In genomic region chr14:18304165-18304564, GRCm38 (mm10) we compare ENCODE assay signal across 19 mouse cellular contexts. TPM values are rescaled to one million over a fixed set of nuclear protein-coding genes. Genes with fewer than 3 reads are reported as not detected.
DNase-seq lines count a peak whose midpoint lies in the region; ATAC-seq and TF ChIP-seq lines count a peak whose summit lies in the region.
"Had no signal": no experiment of that assay in that cellular context is flagged by ENCODE, and none has a peak within 500 bp of the region (broad histone marks: within the 10 kb centered on the region; RNA-seq: fewer than 3 reads in every experiment).

No protein-coding gene starts in this region.

- H3K27me3 ChIP-seq in embryonic facial prominence, embryonic 13.5 days, result no peaks in the 10 kb centered on the region
- H3K27me3 ChIP-seq in embryonic facial prominence, embryonic 10.5 days (replicated peaks; ENCODE audit: low read depth, poor library complexity, severe bottlenecking), result no peaks in the 10 kb centered on the region
- no peaks in the 10 kb centered on the region for H3K27me3 ChIP-seq in kidney, adult 2 months (replicated peaks; ENCODE audit: control insufficient read depth, insufficient read depth, low read length)
- no peaks in the 10 kb centered on the region for H3K27me3 ChIP-seq in Patski
- H3K27me3 ChIP-seq: forebrain, embryonic 15.5 days had no signal

- 84% methylated on average over 5 of the region's 5 CpGs for WGBS in embryonic facial prominence, embryonic 13.5 days
- WGBS in embryonic facial prominence, embryonic 10.5 days, result 95% methylated on average over 5 of the region's 5 CpGs
- WGBS in kidney, adult 2 months, result 58% methylated on average over 5 of the region's 5 CpGs

- DNase-seq in embryonic facial prominence, embryonic 10.5 days (ENCODE audit: low spot score), result no peak
- peak; percentile 33 for DNase-seq in kidney, adult 2 months
- no peak for DNase-seq in kidney, postnatal 25 days
- DNase-seq in layer of hippocampus, adult 2 months (ENCODE audit: low spot score in 2 of 2), result no peak
- DNase-seq in layer of hippocampus, adult 11-12 months (ENCODE audit: low spot score), result no peak
- no peak for DNase-seq in Patski (ENCODE audit: low read depth, low spot score)
- DNase-seq in thymus, postnatal 36 days, result no peak
- DNase-seq: adrenal gland, postnatal 25 days; cerebellum, adult 8-10 months; cerebellum, postnatal 36 days; gastrocnemius, postnatal 36 days; lung, adult 18-20 months; lung, postnatal 10 days; thymus, adult 2 months had no signal

- H3K36me3 ChIP-seq in embryonic facial prominence, embryonic 13.5 days, result peaks cover 11% of the 10 kb centered on the region; the same call in 1 of the 2 replicates
- peaks cover 31% of the 10 kb centered on the region for H3K36me3 ChIP-seq in embryonic facial prominence, embryonic 10.5 days (replicated peaks)
- no peaks in the 10 kb centered on the region for H3K36me3 ChIP-seq in kidney, adult 2 months (ENCODE audit: control insufficient read depth, insufficient read depth, low read length)
- H3K36me3 ChIP-seq: forebrain, embryonic 15.5 days had no signal

- in situ Hi-C loops in Patski (cut with MboI; ENCODE audit: low pct_unique_long_range_greater_than_20kb), result no loop called here

- 0 out of 2 replicates have a peak, but pooled peaks have one; percentile 26 for ATAC-seq in embryonic facial prominence, embryonic 13.5 days (ENCODE audit: insufficient number of reproducible peaks, insufficient read depth, low FRiP score, low TSS enrichment, low read depth)
- peak; percentile 47 for ATAC-seq in Patski
- ATAC-seq: forebrain, embryonic 15.5 days had no signal

- no peak overlapping the region for H3K27ac ChIP-seq in embryonic facial prominence, embryonic 13.5 days
- H3K27ac ChIP-seq in embryonic facial prominence, embryonic 10.5 days (replicated peaks), result no peak overlapping the region
- H3K27ac ChIP-seq in kidney, adult 2 months (ENCODE audit: insufficient read depth, low read depth, low read length), result no peak overlapping the region
- peak overlapping the region; percentile 79; the same call in 1 of the 2 replicates for H3K27ac ChIP-seq in layer of hippocampus, adult 2 months
- H3K27ac ChIP-seq: forebrain, embryonic 15.5 days; midbrain, embryonic 10.5 days; stomach, postnatal 0 days had no signal

- no peak for TF ChIP-seq POLR2A in kidney, adult 2 months (IDR thresholded peaks at IDR 0.05; ENCODE audit: low read depth, low read length)

- no peak overlapping the region for H3K4me3 ChIP-seq in embryonic facial prominence, embryonic 13.5 days
- H3K4me3 ChIP-seq in embryonic facial prominence, embryonic 10.5 days, result no peak overlapping the region
- H3K4me3 ChIP-seq in kidney, adult 2 months (ENCODE audit: insufficient read depth, low read depth, low read length), result no peak overlapping the region
- H3K4me3 ChIP-seq in layer of hippocampus, adult 2 months, result no peak overlapping the region
- H3K4me3 ChIP-seq: forebrain, embryonic 15.5 days; midbrain, embryonic 10.5 days had no signal

- peaks cover 4% of the 10 kb centered on the region; the same call in 1 of the 2 replicates for H3K4me1 ChIP-seq in embryonic facial prominence, embryonic 13.5 days
- no peaks in the 10 kb centered on the region for H3K4me1 ChIP-seq in embryonic facial prominence, embryonic 10.5 days
- H3K4me1 ChIP-seq in kidney, adult 2 months (ENCODE audit: control insufficient read depth, insufficient read depth, low read length), result peaks cover 15% of the 10 kb centered on the region
- H3K4me1 ChIP-seq: forebrain, embryonic 15.5 days; midbrain, embryonic 10.5 days had no signal

- H3K9ac ChIP-seq in embryonic facial prominence, embryonic 13.5 days, result no peak overlapping the region
- H3K9ac ChIP-seq: forebrain, embryonic 15.5 days had no signal

- CTCF ChIA-PET in Patski (lab: Charles Lee), result interaction anchor here (0.8 to 1.6 kb wide), 2 partner anchors 13 to 30 kb away, joined by 3 to 4 read pairs; no protein-coding TSS in a partner anchor

- H3K4me2 ChIP-seq in embryonic facial prominence, embryonic 13.5 days, result no peak overlapping the region
- H3K4me2 ChIP-seq: forebrain, embryonic 15.5 days; liver, embryonic 11.5 days had no signal

- no peak for TF ChIP-seq CTCF in kidney, adult 2 months (conservative IDR thresholded peaks at IDR 0.05; ENCODE audit: insufficient read depth, insufficient read length, low read depth, low read length)
- no peak for TF ChIP-seq CTCF in layer of hippocampus, adult 2 months (conservative IDR thresholded peaks at IDR 0.05)
- TF ChIP-seq CTCF in Patski (IDR thresholded peaks at IDR 0.05), result no peak

- no peaks in the 10 kb centered on the region for H3K9me3 ChIP-seq in embryonic facial prominence, embryonic 13.5 days
- no peaks in the 10 kb centered on the region for H3K9me3 ChIP-seq in embryonic facial prominence, embryonic 10.5 days
- H3K9me3 ChIP-seq: forebrain, embryonic 15.5 days; midbrain, embryonic 10.5 days had no signal

- POLR2A ChIA-PET in Patski (lab: Charles Lee), result no interaction called here

RNA-seq across cellular contexts. Expression of gene Ube2e1, which starts 27.5 kb away (rescaled TPM):
- polyA plus RNA-seq in embryonic facial prominence, embryonic 13.5 days (2015; fragmentation: Nextera tagmentation; extraction: Ambion mirVana), result 156 and 158 TPM in 2 replicates
- polyA plus RNA-seq in embryonic facial prominence, embryonic 10.5 days (2016; fragmentation: Nextera tagmentation; extraction: Ambion mirVana), result 163 and 165 TPM in 2 replicates
- 38.1 and 51.8 TPM in 2 replicates for polyA plus RNA-seq in kidney, adult 2 months (2012; rRNA removed)
- 100 to 1,000 TPM; 114 to 115 TPM for total RNA-seq in layer of hippocampus, adult 2 months (2021)
- 124 TPM for polyA plus RNA-seq in Patski (2021)

RNA-seq across cellular contexts. Expression of gene Rpl15, which starts 33.0 kb away (rescaled TPM):
- 387 and 439 TPM in 2 replicates for polyA plus RNA-seq in embryonic facial prominence, embryonic 13.5 days (2015; fragmentation: Nextera tagmentation; extraction: Ambion mirVana)
- polyA plus RNA-seq in embryonic facial prominence, embryonic 10.5 days (2016; fragmentation: Nextera tagmentation; extraction: Ambion mirVana), result 464 and 490 TPM in 2 replicates
- polyA plus RNA-seq in kidney, adult 2 months (2012; rRNA removed), result 257 and 357 TPM in 2 replicates
- 100 to 1,000 TPM; 389 to 396 TPM for total RNA-seq in layer of hippocampus, adult 2 months (2021)
- 273 TPM for polyA plus RNA-seq in Patski (2021)

RNA-seq across cellular contexts. Expression of gene Nkiras1, which starts 33.2 kb away (rescaled TPM):
- 19.1 and 23.4 TPM in 2 replicates for polyA plus RNA-seq in embryonic facial prominence, embryonic 13.5 days (2015; fragmentation: Nextera tagmentation; extraction: Ambion mirVana)
- 10.6 and 11.6 TPM in 2 replicates for polyA plus RNA-seq in embryonic facial prominence, embryonic 10.5 days (2016; fragmentation: Nextera tagmentation; extraction: Ambion mirVana)
- 9.4 and 13.1 TPM in 2 replicates for polyA plus RNA-seq in kidney, adult 2 months (2012; rRNA removed)
- total RNA-seq in layer of hippocampus, adult 2 months (2021), result 10 to 100 TPM; 78.9 to 83.9 TPM
- 15.1 TPM for polyA plus RNA-seq in Patski (2021)
